Mouse (Mus musculus) spleen, postnatal 36 days (tissue): ENCODE measurements around the gene Gm29797.

ENCODE experiments used
- DNase-seq, 2 experiments: peaks; one replicate each; pipeline ENCODE4 v3.0.0; 2022; ENCODE audit warnings: low spot score in 2 of 2, mixed read lengths in 1 of 2

Gene Gm29797

GRCm38 (mm10) chr2:181656734-181657133 is at the start of gene Gm29797:
Gm29797 (plus strand) TSS chr2:181657034.
- no peak for DNase-seq

- DNase-seq, result no peak
Measured at GRCm38 (mm10) chr2:181618761-181619495, 37.9 kb upstream of the Gm29797 start.

- no peak for DNase-seq
Measured at GRCm38 (mm10) chr2:181623401-181623800, 33.4 kb upstream of the Gm29797 start.

GRCm38 (mm10) chr2:181628471-181628870 is 28.4 kb upstream of the Gm29797 start:
- no peak for DNase-seq

- DNase-seq, result no peak
Measured at GRCm38 (mm10) chr2:181632624-181633023, 24.2 kb upstream of the Gm29797 start.

- DNase-seq, result no peak
Measured at GRCm38 (mm10) chr2:181635865-181636264, 21.0 kb upstream of the Gm29797 start.

- peak; percentile 19 to 40 for DNase-seq
Measured at GRCm38 (mm10) chr2:181644361-181644760, 12.5 kb upstream of the Gm29797 start.

GRCm38 (mm10) chr2:181645666-181646065 is 11.2 kb upstream of the Gm29797 start:
- no peak for DNase-seq

GRCm38 (mm10) chr2:181646626-181647472 is 10.0 kb upstream of the Gm29797 start:
- DNase-seq, result no peak

GRCm38 (mm10) chr2:181648926-181649325 is 7.9 kb upstream of the Gm29797 start:
- DNase-seq, result no peak

GRCm38 (mm10) chr2:181653065-181653464 is 3.8 kb upstream of the Gm29797 start:
- DNase-seq, result no peak

- DNase-seq, result no peak
Measured at GRCm38 (mm10) chr2:181653523-181653922, 3.3 kb upstream of the Gm29797 start.

- DNase-seq, result no peak
Measured at GRCm38 (mm10) chr2:181657441-181657840, 607 bp downstream of the Gm29797 start.

GRCm38 (mm10) chr2:181658528-181658927 is 1.7 kb downstream of the Gm29797 start:
- DNase-seq, result no peak

- DNase-seq, result no peak
Measured at GRCm38 (mm10) chr2:181658930-181659555, 2.2 kb downstream of the Gm29797 start.

GRCm38 (mm10) chr2:181659609-181660055 is 2.8 kb downstream of the Gm29797 start:
- DNase-seq, result peak; percentile 65 to 73

GRCm38 (mm10) chr2:181662620-181663297 is 5.9 kb downstream of the Gm29797 start:
- DNase-seq, result no peak

GRCm38 (mm10) chr2:181663298-181663630 is 6.4 kb downstream of the Gm29797 start:
- DNase-seq, result no peak

GRCm38 (mm10) chr2:181670285-181670912 is 13.6 kb downstream of the Gm29797 start:
- DNase-seq, result no peak

GRCm38 (mm10) chr2:181670913-181671311 is 14.1 kb downstream of the Gm29797 start:
- no peak for DNase-seq

GRCm38 (mm10) chr2:181671326-181671725 is 14.5 kb downstream of the Gm29797 start, which contains the start of gene Sox18:
Sox18 (minus strand) TSS chr2:181671640.
- no peak for DNase-seq
